Mouse (Mus musculus) forebrain, embryonic 16.5 days (tissue): ENCODE measurements around the gene Ppp2r3a. TPM values are rescaled to one million over a fixed set of nuclear protein-coding genes. Genes with fewer than 3 reads are reported as not detected.
A peak's percentile ranks its signal among the peaks of the same experiment; 100 is the strongest.

ENCODE experiments used
- ATAC-seq: fragments of 200-750 bp; cut with Nextera tagmentation; 2 replicates; pipeline ENCODE4 v1.8.0; 2017; ENCODE audit warnings: mild to moderate bottlenecking, moderate library complexity
- H3K27ac ChIP-seq: fragments of 300-500 bp; sonication (generic); 2 replicates; pipeline ENCODE4 v1.5.1; 2014; ENCODE audit warnings: low read length, control low read depth
- H3K27me3 ChIP-seq: fragments of 300-500 bp; sonication (generic); replicated peaks from 2 replicates; pipeline ENCODE4 v1.6.1; 2014; ENCODE audit warnings: low read length; ENCODE audit not compliant: control insufficient read depth, insufficient read depth
- H3K36me3 ChIP-seq: fragments of 300-500 bp; sonication (generic); 2 replicates; pipeline ENCODE4 v1.6.1; 2014; ENCODE audit not compliant: control insufficient read depth, insufficient read depth
- H3K4me1 ChIP-seq: fragments of 300-500 bp; sonication (generic); replicated peaks from 2 replicates; pipeline ENCODE4 v1.6.1; 2014; ENCODE audit warnings: low read length; ENCODE audit not compliant: control insufficient read depth, insufficient read depth
- H3K4me2 ChIP-seq: fragments of 300-500 bp; sonication (generic); 2 replicates; pipeline ENCODE4 v1.6.1; 2014; ENCODE audit warnings: mild to moderate bottlenecking, low read length, control low read depth
- H3K4me3 ChIP-seq: fragments of 300-500 bp; sonication (generic); replicated peaks from 2 replicates; pipeline ENCODE4 v1.5.1; 2014; ENCODE audit warnings: mild to moderate bottlenecking, low read length, control low read depth
- H3K9ac ChIP-seq: fragments of 300-500 bp; sonication (generic); replicated peaks from 2 replicates; pipeline ENCODE4 v1.6.1; 2014; ENCODE audit warnings: low read depth, low read length, control low read depth
- H3K9me3 ChIP-seq: fragments of 300-500 bp; sonication (generic); 2 replicates; pipeline ENCODE4 v1.6.1; 2016; ENCODE audit warnings: low read length; ENCODE audit not compliant: control insufficient read depth
- WGBS: fragments of 180-500 bp; shearing (Covaris S2); extraction: QIAGEN DNeasy Blood & Tissue Kit; methylation state at CpG from one replicate; pipeline ENCODE4 v1.1.7; 2014; 5-methylcytosine and 5-hydroxymethylcytosine counted together
- polyA plus RNA-seq: library from polyadenylated mRNA; unstranded; fragments of >200 nt; fragmentation: Nextera tagmentation; extraction: Ambion mirVana; gene quantifications from 2 replicates; pipeline ENCODE4 v1.2.1, GENCODE M21; 2015

Ppp2r3a gene
- polyA plus RNA-seq, 1 experiment from 2014 or later = 25.2 TPM

- Histone ChIP-seq H3K4me2 (no peak overlapping the region), H3K27me3 (no peaks in the 10 kb centered on the region), H3K36me3 (no peaks in the 10 kb centered on the region), H3K9ac (no peak overlapping the region), H3K4me1 (peaks cover 6% of the 10 kb centered on the region; the same call in 1 of the 2 replicates), H3K27ac (no peak overlapping the region), H3K4me3 (no peak overlapping the region), H3K9me3 (no peaks in the 10 kb centered on the region)
- ATAC-seq = peak; percentile 43
- WGBS = 64% methylated on average over 3 of the region's 3 CpGs
Measured at GRCm38 (mm10) chr9:101065076-101065602, 186.5 kb downstream of the Ppp2r3a start.

GRCm38 (mm10) chr9:101062253-101062780 lies 189.3 kb downstream of the Ppp2r3a start:
- no peak overlapping the region for H3K27ac ChIP-seq
- WGBS = 58% methylated on average over 6 of the region's 6 CpGs
- ATAC-seq = no peak

GRCm38 (mm10) chr9:101061035-101061434 lies 190.6 kb downstream of the Ppp2r3a start:
- no peak overlapping the region for H3K4me2 ChIP-seq
- ATAC-seq = no peak
- 89% methylated on average over 11 of the region's 11 CpGs for WGBS
- no peak overlapping the region for H3K9ac ChIP-seq
- H3K27ac ChIP-seq = no peak overlapping the region
- H3K36me3 ChIP-seq = no peaks in the 10 kb centered on the region
- no peak overlapping the region for H3K4me3 ChIP-seq
- H3K4me1 ChIP-seq = peaks cover 6% of the 10 kb centered on the region; the same call in 1 of the 2 replicates
- no peaks in the 10 kb centered on the region for H3K27me3 ChIP-seq
- no peaks in the 10 kb centered on the region for H3K9me3 ChIP-seq

More at GRCm38 (mm10) chr9:101062253-101062780, 189.3 kb downstream of the Ppp2r3a start:
- H3K4me1 ChIP-seq = peaks cover 6% of the 10 kb centered on the region; the same call in 1 of the 2 replicates
- H3K4me3 ChIP-seq = no peak overlapping the region
- H3K4me2 ChIP-seq = no peak overlapping the region
- H3K9ac ChIP-seq = no peak overlapping the region
- H3K27me3 ChIP-seq = no peaks in the 10 kb centered on the region
- H3K9me3 ChIP-seq = no peaks in the 10 kb centered on the region
- no peaks in the 10 kb centered on the region for H3K36me3 ChIP-seq

GRCm38 (mm10) chr9:101057156-101057555 lies 194.4 kb downstream of the Ppp2r3a start:
- Histone ChIP-seq H3K27ac (no peak overlapping the region), H3K9me3 (no peaks in the 10 kb centered on the region), H3K4me2 (no peak overlapping the region), H3K36me3 (no peaks in the 10 kb centered on the region), H3K27me3 (no peaks in the 10 kb centered on the region), H3K9ac (no peak overlapping the region), H3K4me3 (no peak overlapping the region), H3K4me1 (no peaks in the 10 kb centered on the region)
- ATAC-seq = no peak
- 95% methylated on average over 4 of the region's 4 CpGs for WGBS

Other genes with a start within 250 kb of the Ppp2r3a start
- gene Pccb, start 216.9 kb downstream of the Ppp2r3a start, polyA plus RNA-seq = 19.9 and 20.7 TPM in 2 replicates
- gene Msl2, start 177.7 kb downstream of the Ppp2r3a start, polyA plus RNA-seq = 5.0 and 5.4 TPM in 2 replicates